Mouse (Mus musculus) lung, postnatal 0 days (tissue): ENCODE data around the gene Gm21987. TPM values are rescaled to one million over a fixed set of nuclear protein-coding genes. Genes with fewer than 3 reads are reported as not detected.
"Not testable (repeated sequence)": the region's sequence is repeated elsewhere in the genome, so short reads cannot be mapped to it uniquely, and the experiment has no call there.

Experiments used
- ATAC-seq: fragments of 200-750 bp; cut with Nextera tagmentation; 2 replicates; pipeline ENCODE4 v1.8.0; 2017; ENCODE audit warnings: moderate library complexity
- DNase-seq: peaks from one replicate; pipeline ENCODE4 v3.0.0-alpha.2; 2016; ENCODE audit warnings: low spot score
- H3K27ac ChIP-seq: fragments of 300-500 bp; sonication (generic); 2 replicates; pipeline ENCODE4 v1.5.1; 2014; ENCODE audit warnings: antibody characterized with exemption, mild to moderate bottlenecking, low read length, mixed read lengths
- H3K27me3 ChIP-seq: fragments of 300-500 bp; sonication (generic); replicated peaks from 2 replicates; pipeline ENCODE4 v1.6.1; 2014; ENCODE audit warnings: low read length, mixed read lengths; ENCODE audit not compliant: insufficient read depth
- H3K36me3 ChIP-seq: fragments of 300-500 bp; sonication (generic); 2 replicates; pipeline ENCODE4 v1.6.1; 2014; ENCODE audit warnings: low read length, mixed read lengths; ENCODE audit not compliant: insufficient read depth
- H3K4me1 ChIP-seq: fragments of 300-500 bp; sonication (generic); 2 replicates; pipeline ENCODE4 v1.6.1; 2014; ENCODE audit warnings: antibody characterized with exemption, low read depth, low read length, mixed read lengths; ENCODE audit not compliant: insufficient read depth
- H3K4me2 ChIP-seq: fragments of 300-500 bp; sonication (generic); replicated peaks from 2 replicates; pipeline ENCODE4 v1.6.1; 2014; ENCODE audit warnings: low read depth, mild to moderate bottlenecking, low read length, moderate library complexity, mixed read lengths
- H3K4me3 ChIP-seq: fragments of 300-500 bp; sonication (generic); 2 replicates; pipeline ENCODE4 v1.5.1; 2014; ENCODE audit warnings: low read depth, low read length
- H3K9ac ChIP-seq: fragments of 300-500 bp; sonication (generic); replicated peaks from 2 replicates; pipeline ENCODE4 v1.6.1; 2014; ENCODE audit warnings: low read depth, mild to moderate bottlenecking
- H3K9me3 ChIP-seq: fragments of 300-500 bp; sonication (generic); 2 replicates; pipeline ENCODE4 v1.6.1; 2016; ENCODE audit warnings: low read length, mixed read lengths
- CTCF ChIP-seq: IDR thresholded peaks from 2 replicates; pipeline ENCODE4 v1.5.1; 2016; ENCODE audit warnings: antibody characterized with exemption, mild to moderate bottlenecking
- EP300 ChIP-seq: IDR thresholded peaks from 2 replicates; pipeline ENCODE4 v1.6.1; 2016; ENCODE audit warnings: antibody characterized with exemption, mild to moderate bottlenecking, control low read depth
- WGBS: fragments of 180-500 bp; shearing (Covaris S2); extraction: QIAGEN DNeasy Blood & Tissue Kit; methylation state at CpG from one replicate; pipeline ENCODE4 v1.1.7; 2014; 5-methylcytosine and 5-hydroxymethylcytosine counted together
- polyA plus RNA-seq: library from polyadenylated mRNA; unstranded; fragments of >200 nt; fragmentation: Nextera tagmentation; extraction: Ambion mirVana; gene quantifications from 2 replicates; pipeline ENCODE4 v1.2.1, GENCODE M21; 2015

Gene Gm21987
- polyA plus RNA-seq, 1 experiment from 2014 or later, result not detected

DNA sequence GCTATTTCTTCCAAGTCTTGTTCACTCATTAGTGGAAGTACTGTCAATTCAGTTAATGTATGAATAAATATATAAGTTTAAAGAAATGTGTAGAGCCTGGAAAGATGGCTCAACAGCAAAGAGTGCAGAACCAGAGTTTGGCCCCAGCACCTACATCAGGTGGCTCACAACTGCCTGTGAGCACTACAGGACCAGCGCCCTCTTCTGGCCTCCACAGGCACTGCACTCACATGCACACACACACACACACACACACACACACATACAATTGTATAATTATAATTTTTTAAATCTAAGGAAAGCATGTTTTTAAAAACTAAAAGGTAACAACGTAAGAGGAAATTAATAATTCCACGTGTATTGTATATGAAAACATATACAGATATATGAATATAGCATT lies 17.5 kb upstream of the Gm21987 start:
- H3K4me2 ChIP-seq, result no peak overlapping the region
- 82% methylated on average over 3 of the region's 3 CpGs for WGBS

GRCm38 (mm10) chr16:38334431-38334830 lies 12.4 kb upstream of the Gm21987 start:
- 45% methylated on average over 6 of the region's 6 CpGs for WGBS
- H3K27ac ChIP-seq, result no peak overlapping the region
- H3K4me2 ChIP-seq, result no peak overlapping the region
- H3K4me1 ChIP-seq, result no peaks in the 10 kb centered on the region
- no peak for ATAC-seq
- no peak for TF ChIP-seq CTCF
- TF ChIP-seq EP300, result no peak
- H3K4me3 ChIP-seq, result no peak overlapping the region
- no peaks in the 10 kb centered on the region for H3K9me3 ChIP-seq
- H3K27me3 ChIP-seq, result no peaks in the 10 kb centered on the region
- H3K9ac ChIP-seq, result no peak overlapping the region
- no peak for DNase-seq
- no peaks in the 10 kb centered on the region for H3K36me3 ChIP-seq

More for the DNA sequence above, 17.5 kb upstream of the Gm21987 start:
- Histone ChIP-seq H3K27me3 (no peaks in the 10 kb centered on the region), H3K9me3 (no peaks in the 10 kb centered on the region), H3K9ac (no peak overlapping the region), H3K4me3 (no peak overlapping the region), H3K4me1 (no peaks in the 10 kb centered on the region), H3K36me3 (no peaks in the 10 kb centered on the region), H3K27ac (no peak overlapping the region)
- DNase-seq, result no peak
- ATAC-seq, result no peak
- TF ChIP-seq EP300, result no peak
- peak; percentile 20; the same call in 1 of the 2 replicates for TF ChIP-seq CTCF

DNA sequence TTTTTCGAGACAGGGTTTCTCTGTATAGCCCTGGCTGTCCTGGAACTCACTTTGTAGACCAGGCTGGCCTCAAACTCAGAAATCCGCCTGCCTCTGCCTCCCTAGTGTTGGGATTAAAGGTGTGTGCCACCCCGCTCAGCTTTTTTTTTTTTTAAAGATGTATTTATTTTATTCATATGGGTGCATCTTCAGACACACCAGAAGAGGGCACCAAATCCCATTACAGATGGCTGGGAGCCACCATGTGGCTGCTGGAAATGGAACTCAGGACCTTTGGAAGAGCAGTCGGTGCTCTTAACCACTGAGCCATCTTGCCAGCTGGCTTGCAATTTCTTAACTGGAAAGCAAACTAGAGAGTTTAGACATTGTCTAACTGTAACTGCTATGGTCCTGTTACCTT lies 8.8 kb upstream of the Gm21987 start:
- H3K4me1 ChIP-seq, DNase-seq, H3K4me3 ChIP-seq, H3K9ac ChIP-seq, H3K9me3 ChIP-seq, H3K36me3 ChIP-seq, H3K27me3 ChIP-seq, ATAC-seq, H3K27ac ChIP-seq, H3K4me2 ChIP-seq: not testable (repeated sequence)
- WGBS, result 84% methylated on average over 4 of the region's 4 CpGs

DNA sequence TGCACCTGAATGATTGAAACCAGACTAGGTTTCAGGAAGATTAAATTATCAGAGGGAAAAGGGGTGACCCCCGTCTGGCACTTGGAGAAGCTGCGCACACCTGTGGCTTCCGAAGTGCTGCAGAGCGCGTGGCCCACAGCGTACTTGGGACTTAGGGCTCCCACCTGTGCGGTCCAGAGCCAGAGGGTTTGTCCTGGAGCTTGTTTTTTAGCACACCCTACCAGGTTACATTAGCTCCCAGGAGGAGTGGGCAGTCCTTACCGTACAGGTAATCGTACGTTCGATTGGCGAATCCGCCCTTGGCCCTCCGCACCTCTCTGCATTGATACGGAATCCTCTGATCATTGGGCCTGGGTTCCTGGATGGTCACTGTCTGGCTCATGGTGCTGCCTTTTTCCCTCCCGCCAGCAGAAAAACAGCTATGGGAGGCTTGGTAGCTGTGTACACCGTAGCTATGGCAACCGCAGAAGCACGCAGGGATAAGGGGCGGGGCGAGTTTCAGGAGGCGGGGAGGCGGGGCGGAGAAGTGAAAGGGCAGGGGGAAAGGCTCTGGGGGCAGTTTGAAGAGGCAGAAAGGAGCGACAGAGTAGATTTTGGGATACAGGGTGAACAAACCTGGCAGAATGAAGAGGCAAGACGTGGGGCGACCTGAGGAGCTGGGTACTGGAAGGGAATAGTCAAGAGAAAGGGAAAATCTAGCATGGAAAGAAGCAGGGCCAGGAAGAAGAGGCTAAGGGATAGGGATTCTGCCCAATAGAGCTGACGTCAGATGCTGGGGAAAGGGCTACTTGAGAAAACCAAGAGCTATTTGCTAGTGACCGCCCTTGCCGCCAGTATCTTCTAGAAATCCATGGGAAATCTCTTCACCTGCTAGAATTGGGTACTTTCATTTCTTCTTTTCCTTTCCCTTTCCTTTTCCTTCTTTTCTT lies 5.2 kb upstream of the Gm21987 start, which contains the start of gene Maats1:
Gene Maats1, minus strand, starts transcription at position 748 of the 929 bp plus-strand sequence.
- 10% methylated on average over 30 of the region's 30 CpGs for WGBS
- Histone ChIP-seq H3K4me1 (0 out of 2 replicates have a peak, but pooled peaks cover 4% of the 10 kb centered on the region), H3K27me3 (no peaks in the 10 kb centered on the region), H3K36me3 (no peaks in the 10 kb centered on the region), H3K9ac (no peak within 1 kb of the TSS), H3K9me3 (no peaks in the 10 kb centered on the region), H3K4me2 (peak within 1 kb of the TSS; percentile 53), H3K4me3 (peak within 1 kb of the TSS; percentile 23; the same call in 1 of the 2 replicates), H3K27ac (no peak within 1 kb of the TSS)
- ATAC-seq (peak; percentile 93), DNase-seq (peak; percentile 95)
- TF ChIP-seq EP300, result no peak
- no peak for TF ChIP-seq CTCF

DNA sequence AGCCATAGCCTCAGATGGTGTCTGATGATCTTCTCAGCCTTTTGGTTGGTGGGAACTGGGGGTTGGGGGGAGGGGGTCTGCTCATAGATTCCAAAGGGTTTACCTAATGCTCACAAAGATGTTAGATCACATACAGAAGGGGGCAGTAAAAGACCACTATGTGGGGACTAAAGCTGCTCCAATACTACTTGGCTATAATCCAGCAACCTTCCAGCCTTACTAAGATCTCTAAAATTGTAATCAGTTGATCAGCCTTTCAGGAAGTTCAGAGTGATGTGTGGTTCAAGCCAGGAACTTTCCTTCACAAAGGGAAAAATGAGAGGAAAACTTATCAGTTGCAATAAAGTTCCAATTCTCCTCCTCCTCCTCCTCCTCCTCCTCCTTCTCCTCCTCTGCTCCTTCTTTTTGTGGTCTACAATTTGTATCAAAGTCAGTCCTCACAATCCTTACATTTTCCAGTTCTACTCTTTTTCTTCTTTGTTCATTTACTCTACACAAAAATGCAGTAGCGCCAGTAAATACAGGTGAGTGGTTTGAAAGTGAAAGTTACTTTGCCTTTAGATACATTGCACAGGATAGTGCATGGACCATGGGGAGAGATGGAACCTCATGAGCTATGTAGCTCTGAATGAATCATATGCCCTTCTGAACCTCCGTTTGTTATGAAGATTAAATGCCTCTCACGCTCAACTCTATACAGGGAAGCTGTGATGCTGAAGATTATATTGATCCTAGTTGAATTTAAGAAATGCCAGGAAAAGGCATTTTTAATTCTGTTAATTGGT lies 1.7 kb upstream of the Gm21987 start:
- no peaks in the 10 kb centered on the region for H3K27me3 ChIP-seq
- ATAC-seq (peak; percentile 22), DNase-seq (peak; percentile 87)
- no peak overlapping the region for H3K4me2 ChIP-seq
- TF ChIP-seq EP300 (no peak), CTCF (peak; percentile 63)
- H3K9ac ChIP-seq, result no peak overlapping the region
- H3K9me3 ChIP-seq, result no peaks in the 10 kb centered on the region
- H3K36me3 ChIP-seq, result no peaks in the 10 kb centered on the region
- no peak overlapping the region for H3K27ac ChIP-seq
- H3K4me1 ChIP-seq, result peaks cover 8% of the 10 kb centered on the region; the same call in 1 of the 2 replicates
- WGBS, result 66% methylated on average over 3 of the region's 3 CpGs
- no peak overlapping the region for H3K4me3 ChIP-seq

GRCm38 (mm10) chr16:38347588-38347987 lies 748 bp downstream of the Gm21987 start:
- WGBS, result 56% methylated on average over 6 of the region's 6 CpGs

More at GRCm38 (mm10) chr16:38347588-38347987, 748 bp downstream of the Gm21987 start:
- H3K9ac ChIP-seq, result peak overlapping the region; percentile 86
- peak overlapping the region; percentile 79 for H3K4me2 ChIP-seq
- DNase-seq (no peak), ATAC-seq (no peak)
- peak overlapping the region; percentile 87 for H3K4me3 ChIP-seq
- no peaks in the 10 kb centered on the region for H3K36me3 ChIP-seq
- H3K4me1 ChIP-seq, result peaks cover 4% of the 10 kb centered on the region; the same call in 1 of the 2 replicates
- H3K27ac ChIP-seq, result no peak overlapping the region; the same call in 1 of the 2 replicates
- no peaks in the 10 kb centered on the region for H3K9me3 ChIP-seq
- H3K27me3 ChIP-seq, result no peaks in the 10 kb centered on the region
- TF ChIP-seq CTCF, result no peak
- no peak for TF ChIP-seq EP300
